Mouse (Mus musculus): ENCODE results near the gene Kif26b.

DNA sequence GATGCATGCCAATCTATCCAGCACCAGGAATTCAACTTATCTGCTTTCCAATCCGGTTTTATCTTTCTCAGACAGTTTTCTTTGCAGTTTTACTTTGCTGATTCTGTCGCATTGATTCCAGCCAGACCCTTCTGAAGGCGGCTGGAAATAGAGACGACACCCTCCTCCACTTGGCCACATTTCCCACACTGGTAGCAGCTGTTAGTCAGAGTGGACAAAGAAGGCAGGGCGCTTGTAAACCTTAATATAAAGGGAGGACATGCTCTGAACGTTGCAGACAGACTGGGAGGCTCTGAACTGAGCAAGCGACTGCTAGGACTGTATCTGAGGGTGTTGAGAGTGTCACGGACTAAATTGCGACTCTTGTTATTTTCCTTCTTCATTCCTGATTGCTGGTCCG lies 11.3 kb downstream of the Kif26b start:
- TF ChIP-seq POLR2A (IDR thresholded peaks at IDR 0.05; ENCODE audit: borderline replicate concordance, control insufficient read depth, low read depth, low read length) = no peak
- no peak for TF ChIP-seq CTCF (IDR thresholded peaks at IDR 0.05; ENCODE audit: control insufficient read depth, insufficient read depth, low read length)
